Mouse (Mus musculus): ENCODE data around the gene Nol4l. TPM values are rescaled to one million over a fixed set of nuclear protein-coding genes. Genes with fewer than 3 reads are reported as not detected.

The Nol4l gene
- total RNA-seq, 2 experiments from 2014 or later, result 14.1 to 21.3 TPM

- no peak for DNase-seq
These were observed 14.3 kb upstream of the Nol4l start for GRCm38 (mm10) chr2:153543911-153544730.

- DNase-seq, result no peak
These were observed 13.3 kb upstream of the Nol4l start for GRCm38 (mm10) chr2:153542936-153543668.

- DNase-seq, result no peak
These were observed 9.1 kb upstream of the Nol4l start for GRCm38 (mm10) chr2:153538898-153539297.

- no peak for DNase-seq
These were observed 4.2 kb upstream of the Nol4l start for GRCm38 (mm10) chr2:153533981-153534380.

GRCm38 (mm10) chr2:153530948-153531347 lies 1.2 kb upstream of the Nol4l start:
- no peak for DNase-seq

GRCm38 (mm10) chr2:153529365-153529781 lies 398 bp downstream of the Nol4l start:
- DNase-seq, result peak; percentile 73

GRCm38 (mm10) chr2:153528571-153529364 lies 1.0 kb downstream of the Nol4l start:
- DNase-seq, result peak; percentile 67

GRCm38 (mm10) chr2:153527580-153528531 lies 1.9 kb downstream of the Nol4l start:
- DNase-seq, result peak; percentile 81

GRCm38 (mm10) chr2:153526850-153527530 lies 2.8 kb downstream of the Nol4l start:
- DNase-seq, result no peak

- DNase-seq, result peak; percentile 61
These were observed 3.9 kb downstream of the Nol4l start for GRCm38 (mm10) chr2:153525906-153526311.

- DNase-seq, result no peak
These were observed 5.0 kb downstream of the Nol4l start for GRCm38 (mm10) chr2:153524727-153525126.

- DNase-seq, result no peak
These were observed 6.1 kb downstream of the Nol4l start for GRCm38 (mm10) chr2:153523656-153524055.

- no peak for DNase-seq
These were observed 6.6 kb downstream of the Nol4l start for GRCm38 (mm10) chr2:153523143-153523542.

- peak; percentile 40 for DNase-seq
These were observed 7.5 kb downstream of the Nol4l start for GRCm38 (mm10) chr2:153522270-153522669.

GRCm38 (mm10) chr2:153520057-153520456 lies 9.7 kb downstream of the Nol4l start:
- DNase-seq, result no peak

GRCm38 (mm10) chr2:153516961-153517360 lies 12.8 kb downstream of the Nol4l start:
- DNase-seq, result peak; percentile 58

GRCm38 (mm10) chr2:153515582-153515981 lies 14.2 kb downstream of the Nol4l start:
- no peak for DNase-seq

- peak; percentile 56 for DNase-seq
These were observed 15.0 kb downstream of the Nol4l start for GRCm38 (mm10) chr2:153514497-153515380.

- DNase-seq, result no peak
These were observed 15.8 kb downstream of the Nol4l start for GRCm38 (mm10) chr2:153513983-153514382.
